Mouse (Mus musculus) C2C12 (cell line): ENCODE measurements at regions not wholly inside any gene's neighbourhood (a gene's known extent, or its start where the extent isn't known, plus 50 kb on each side); places are given as distances from the start of the nearest gene placed in this dataset.

Source experiments
- H3K27me3 ChIP-seq: one replicate; pipeline ENCODE4 v1.6.1; 2011; ENCODE audit not compliant: control insufficient read depth, insufficient read depth, insufficient read length
- H3K36me3 ChIP-seq: one replicate; pipeline ENCODE4 v1.6.1; 2011; ENCODE audit not compliant: control insufficient read depth, insufficient read depth
- H3K4me3 ChIP-seq: one replicate; pipeline ENCODE4 v1.5.1; 2011; ENCODE audit warnings: mild to moderate bottlenecking, control low read depth; ENCODE audit not compliant: poor library complexity, insufficient read depth, severe bottlenecking
- H3K79me2 ChIP-seq: one replicate; pipeline ENCODE4 v1.6.1; 2011; ENCODE audit not compliant: control insufficient read depth, insufficient read depth
- H3K79me3 ChIP-seq: one replicate; pipeline ENCODE4 v1.6.1; 2011; ENCODE audit warnings: low read depth, control low read depth
- H3ac ChIP-seq: one replicate; pipeline ENCODE3; 2011; ENCODE audit warnings: low read depth; ENCODE audit not compliant: control insufficient read depth, insufficient read length
- CEBPB ChIP-seq: IDR thresholded peaks from one replicate; pipeline ENCODE4 v1.6.1; 2011; ENCODE audit warnings: low read depth, mild to moderate bottlenecking, control low read depth, moderate library complexity
- CTCF ChIP-seq: IDR thresholded peaks from one replicate; pipeline ENCODE4 v1.5.1; 2011; ENCODE audit not compliant: control insufficient read depth, insufficient read depth, insufficient read length
- FOSL1 ChIP-seq: IDR thresholded peaks from one replicate; pipeline ENCODE4 v1.8.0; 2011; ENCODE audit warnings: mild to moderate bottlenecking, low read length; ENCODE audit not compliant: poor library complexity, insufficient read depth, severe bottlenecking
- MAX ChIP-seq: IDR thresholded peaks from one replicate; pipeline ENCODE4 v1.6.1; 2011; ENCODE audit warnings: mild to moderate bottlenecking, control low read depth
- MYOD1 ChIP-seq: IDR thresholded peaks from one replicate; pipeline ENCODE4 v1.6.1; 2011; ENCODE audit warnings: low read depth; ENCODE audit not compliant: control insufficient read depth, insufficient read length
- MYOG ChIP-seq: IDR thresholded peaks from one replicate; pipeline ENCODE4 v1.6.1; 2011; ENCODE audit not compliant: control insufficient read depth, insufficient read length; ENCODE audit errors: extremely low read depth
- USF1 ChIP-seq: IDR thresholded peaks from one replicate; pipeline ENCODE4 v1.6.1; 2011; ENCODE audit warnings: low read depth, mild to moderate bottlenecking, control low read depth, moderate library complexity

GRCm38 (mm10) chr16:24202653-24203052 is 190.7 kb upstream of the Lpp start:
- no peaks in the 10 kb centered on the region for H3K79me3 ChIP-seq
- H3K27me3 ChIP-seq: no peaks in the 10 kb centered on the region
- H3K4me3 ChIP-seq: no peak overlapping the region
- no peaks in the 10 kb centered on the region for H3K36me3 ChIP-seq
- no peak for TF ChIP-seq MYOG
- TF ChIP-seq MYOD1: no peak
- H3K79me2 ChIP-seq: no peaks in the 10 kb centered on the region
- H3ac ChIP-seq: no peak overlapping the region

- no peaks in the 10 kb centered on the region for H3K36me3 ChIP-seq
- no peak overlapping the region for H3K4me3 ChIP-seq
- no peak overlapping the region for H3ac ChIP-seq
- TF ChIP-seq USF1 (no peak), FOSL1 (no peak), MYOG (no peak), CTCF (no peak), MYOD1 (no peak), CEBPB (no peak), MAX (no peak)
- no peaks in the 10 kb centered on the region for H3K79me2 ChIP-seq
- H3K79me3 ChIP-seq: no peaks in the 10 kb centered on the region
- no peaks in the 10 kb centered on the region for H3K27me3 ChIP-seq
These were observed 191.9 kb upstream of the Lpp start for GRCm38 (mm10) chr16:24201455-24201854.

GRCm38 (mm10) chr16:24200200-24200599 is 193.1 kb upstream of the Lpp start:
- no peaks in the 10 kb centered on the region for H3K27me3 ChIP-seq
- TF ChIP-seq USF1: no peak
- no peak for TF ChIP-seq MYOG
- no peak for TF ChIP-seq CTCF
- TF ChIP-seq FOSL1: no peak
- TF ChIP-seq MYOD1: no peak
- no peak for TF ChIP-seq CEBPB
- no peak for TF ChIP-seq MAX

GRCm38 (mm10) chr16:24199408-24200167 is 193.7 kb upstream of the Lpp start:
- H3K4me3 ChIP-seq: no peak overlapping the region
- TF ChIP-seq CEBPB (no peak), MYOG (no peak), USF1 (no peak), MYOD1 (no peak), MAX (no peak), FOSL1 (no peak), CTCF (no peak)
- H3K36me3 ChIP-seq: no peaks in the 10 kb centered on the region
- no peak overlapping the region for H3ac ChIP-seq
- H3K79me2 ChIP-seq: no peaks in the 10 kb centered on the region
- no peaks in the 10 kb centered on the region for H3K27me3 ChIP-seq
- no peaks in the 10 kb centered on the region for H3K79me3 ChIP-seq

More at GRCm38 (mm10) chr16:24200200-24200599, 193.1 kb upstream of the Lpp start:
- H3K36me3 ChIP-seq: no peaks in the 10 kb centered on the region
- no peaks in the 10 kb centered on the region for H3K79me3 ChIP-seq
- H3K79me2 ChIP-seq: no peaks in the 10 kb centered on the region
- H3ac ChIP-seq: no peak overlapping the region
- H3K4me3 ChIP-seq: no peak overlapping the region

GRCm38 (mm10) chr16:24198291-24198690 is 195.0 kb upstream of the Lpp start:
- Histone ChIP-seq H3K4me3 (no peak overlapping the region), H3K27me3 (no peaks in the 10 kb centered on the region)
- TF ChIP-seq CTCF (no peak), MYOG (no peak), CEBPB (no peak), FOSL1 (no peak), USF1 (no peak), MAX (no peak), MYOD1 (no peak)

GRCm38 (mm10) chr16:24197618-24198017 is 195.7 kb upstream of the Lpp start:
- H3K79me3 ChIP-seq: no peaks in the 10 kb centered on the region
- no peaks in the 10 kb centered on the region for H3K79me2 ChIP-seq
- TF ChIP-seq MYOD1: no peak
- no peak for TF ChIP-seq FOSL1
- no peak for TF ChIP-seq USF1
- no peak for TF ChIP-seq MAX
- no peak for TF ChIP-seq MYOG
- no peak for TF ChIP-seq CTCF
- no peaks in the 10 kb centered on the region for H3K27me3 ChIP-seq
- no peaks in the 10 kb centered on the region for H3K36me3 ChIP-seq
- no peak overlapping the region for H3ac ChIP-seq
- no peak overlapping the region for H3K4me3 ChIP-seq

More at GRCm38 (mm10) chr16:24198291-24198690, 195.0 kb upstream of the Lpp start:
- H3K36me3 ChIP-seq: no peaks in the 10 kb centered on the region
- H3ac ChIP-seq: no peak overlapping the region
- no peaks in the 10 kb centered on the region for H3K79me3 ChIP-seq
- no peaks in the 10 kb centered on the region for H3K79me2 ChIP-seq
